Mouse (Mus musculus) stomach, embryonic 16.5 days (tissue): ENCODE measurements around the gene Mroh2a. TPM values are rescaled to one million over a fixed set of nuclear protein-coding genes. Genes with fewer than 3 reads are reported as not detected.
"Not testable (repeated sequence)": the region's sequence is repeated elsewhere in the genome, so short reads cannot be mapped to it uniquely, and the experiment has no call there.

Experiments used
- ATAC-seq: fragments of 200-750 bp; cut with Nextera tagmentation; 2 replicates; pipeline ENCODE4 v1.8.0; 2017; ENCODE audit warnings: moderate number of reproducible peaks, moderate TSS enrichment; ENCODE audit not compliant: insufficient read depth, low FRiP score
- H3K27ac ChIP-seq: fragments of 300-500 bp; sonication (generic); 2 replicates; pipeline ENCODE4 v1.5.1; 2014; ENCODE audit warnings: low read length
- H3K27me3 ChIP-seq: fragments of 300-500 bp; sonication (generic); 2 replicates; pipeline ENCODE4 v1.6.1; 2014; ENCODE audit warnings: low read length, control low read depth, mixed read lengths; ENCODE audit not compliant: control insufficient read depth, insufficient read depth
- H3K36me3 ChIP-seq: fragments of 300-500 bp; sonication (generic); 2 replicates; pipeline ENCODE4 v1.6.1; 2014; ENCODE audit warnings: low read length; ENCODE audit not compliant: control insufficient read depth, insufficient read depth
- H3K4me1 ChIP-seq: fragments of 300-500 bp; sonication (generic); 2 replicates; pipeline ENCODE4 v1.6.1; 2014; ENCODE audit warnings: low read length, control low read depth, mixed read lengths; ENCODE audit not compliant: control insufficient read depth, insufficient read depth
- H3K4me2 ChIP-seq: fragments of 300-500 bp; sonication (generic); 2 replicates; pipeline ENCODE4 v1.6.1; 2014; ENCODE audit warnings: low read depth, low read length, mixed read lengths
- H3K4me3 ChIP-seq: fragments of 300-500 bp; sonication (generic); replicated peaks from 2 replicates; pipeline ENCODE4 v1.5.1; 2014; ENCODE audit warnings: mild to moderate bottlenecking, low read length
- H3K9ac ChIP-seq: fragments of 300-500 bp; sonication (generic); 2 replicates; pipeline ENCODE4 v1.6.1; 2014; ENCODE audit warnings: low read length
- H3K9me3 ChIP-seq: fragments of 300-500 bp; sonication (generic); replicated peaks from 2 replicates; pipeline ENCODE4 v1.6.1; 2016; ENCODE audit warnings: low read length, control low read depth; ENCODE audit not compliant: control insufficient read depth
- WGBS: fragments of 180-500 bp; shearing (Covaris S2); extraction: QIAGEN DNeasy Blood & Tissue Kit; methylation state at CpG from one replicate; pipeline ENCODE4 v1.1.7; 2014; 5-methylcytosine and 5-hydroxymethylcytosine counted together
- polyA plus RNA-seq: library from polyadenylated mRNA; unstranded; fragments of >200 nt; fragmentation: Nextera tagmentation; extraction: Ambion mirVana; gene quantifications from 2 replicates; pipeline ENCODE4 v1.2.1, GENCODE M21; 2015

The Mroh2a gene
- polyA plus RNA-seq, 1 experiment from 2014 or later = 1.6 TPM

DNA sequence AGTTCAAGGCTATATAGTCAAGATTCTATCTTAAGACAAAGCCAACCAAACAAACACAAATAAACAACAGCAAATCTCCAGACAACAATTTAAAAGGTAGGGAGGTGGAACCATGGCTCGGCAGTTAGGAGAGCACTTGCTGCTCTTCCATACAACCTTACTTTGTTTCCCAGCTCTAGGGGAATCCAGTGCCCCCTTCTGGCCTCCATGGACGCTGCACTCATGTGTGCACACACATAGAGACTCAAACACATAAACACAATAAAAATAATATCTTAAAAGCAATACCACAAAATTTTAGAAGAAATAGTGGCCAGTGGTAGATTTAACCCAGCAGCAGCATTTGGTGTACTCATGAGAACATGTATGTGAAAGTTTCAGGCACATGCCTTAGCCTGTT, 9.6 kb upstream of the Mroh2a start:
- 64% methylated on average over 2 of the region's 2 CpGs for WGBS
- Histone ChIP-seq H3K27me3 (no peaks in the 10 kb centered on the region), H3K9me3 (peaks cover 49% of the 10 kb centered on the region), H3K4me2 (no peak overlapping the region), H3K4me1 (no peaks in the 10 kb centered on the region), H3K9ac (no peak overlapping the region), H3K36me3 (no peaks in the 10 kb centered on the region), H3K27ac (no peak overlapping the region), H3K4me3 (no peak overlapping the region)
- ATAC-seq = no peak

DNA sequence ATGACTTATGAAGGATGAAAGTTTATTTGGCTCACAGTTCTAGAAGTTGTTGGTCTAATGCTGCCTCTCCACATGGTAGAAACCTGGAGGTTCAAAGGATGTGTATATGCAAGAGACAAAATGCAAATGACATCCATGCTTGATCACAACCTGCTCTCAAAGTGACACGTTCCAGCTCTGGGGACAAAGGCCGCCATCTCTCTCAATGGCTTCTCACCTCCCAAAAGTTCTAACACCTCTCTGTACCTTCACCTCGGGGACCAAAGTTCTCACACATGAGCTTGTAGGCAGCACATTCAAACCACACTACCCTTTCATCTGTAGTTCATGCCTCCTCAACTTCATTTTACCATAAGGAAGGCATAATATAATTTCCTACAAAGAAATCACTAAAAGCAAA, 9.2 kb upstream of the Mroh2a start:
- H3K36me3 ChIP-seq = no peaks in the 10 kb centered on the region
- H3K4me1 ChIP-seq = no peaks in the 10 kb centered on the region
- WGBS = 37% methylated on average over 3 of the region's 3 CpGs
- H3K9me3 ChIP-seq = peaks cover 45% of the 10 kb centered on the region
- H3K4me2 ChIP-seq = no peak overlapping the region
- no peaks in the 10 kb centered on the region for H3K27me3 ChIP-seq
- H3K4me3 ChIP-seq = no peak overlapping the region
- ATAC-seq = no peak
- no peak overlapping the region for H3K27ac ChIP-seq
- H3K9ac ChIP-seq = no peak overlapping the region

DNA sequence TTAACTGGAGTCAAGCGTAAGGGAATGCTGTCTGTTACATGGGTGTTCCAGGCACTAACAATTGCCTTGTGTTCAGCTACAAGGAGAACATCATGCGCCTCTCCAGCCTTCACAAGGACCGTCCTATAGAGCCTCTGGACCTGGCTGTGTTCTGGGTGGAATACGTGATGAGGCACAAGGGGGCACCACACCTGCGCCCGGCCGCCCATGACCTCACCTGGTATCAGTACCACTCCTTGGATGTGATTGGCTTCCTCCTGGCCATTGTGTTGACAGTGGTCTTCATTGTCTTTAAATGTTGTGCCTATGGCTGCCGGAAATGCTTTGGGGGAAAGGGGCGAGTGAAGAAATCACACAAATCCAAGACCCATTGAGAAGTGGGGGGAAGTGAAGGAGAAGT, 8.7 kb upstream of the Mroh2a start:
- ATAC-seq = no peak
- 73% methylated on average over 9 of the region's 9 CpGs for WGBS

DNA sequence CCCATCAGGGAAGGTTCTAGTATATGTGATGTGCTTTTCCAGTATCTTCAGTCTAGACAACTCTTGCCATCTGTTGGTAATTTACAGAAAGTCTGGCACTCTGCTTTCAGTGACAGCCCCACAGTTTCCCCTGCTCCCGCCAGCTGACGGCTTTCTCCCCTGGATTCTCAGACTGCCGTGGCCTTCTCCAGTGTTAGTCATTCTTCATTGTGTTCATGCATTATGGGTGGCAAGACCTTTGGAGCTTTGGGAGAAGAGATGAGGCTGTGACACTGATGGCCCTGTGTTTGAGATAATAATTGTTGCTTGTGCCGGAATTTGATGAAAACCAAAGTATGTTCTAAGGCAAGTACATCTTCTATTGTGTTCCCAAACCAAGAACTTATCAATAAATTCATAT, 8.2 kb upstream of the Mroh2a start:
- WGBS = 50% methylated on average over 4 of the region's 4 CpGs
- H3K27me3 ChIP-seq = no peaks in the 10 kb centered on the region
- ATAC-seq = no peak

More for the DNA sequence above, 8.7 kb upstream of the Mroh2a start:
- no peak overlapping the region for H3K4me3 ChIP-seq
- no peak overlapping the region for H3K9ac ChIP-seq
- H3K27me3 ChIP-seq = no peaks in the 10 kb centered on the region
- H3K36me3 ChIP-seq = no peaks in the 10 kb centered on the region
- H3K4me2 ChIP-seq = no peak overlapping the region
- H3K27ac ChIP-seq = no peak overlapping the region
- peaks cover 41% of the 10 kb centered on the region for H3K9me3 ChIP-seq
- no peaks in the 10 kb centered on the region for H3K4me1 ChIP-seq

DNA sequence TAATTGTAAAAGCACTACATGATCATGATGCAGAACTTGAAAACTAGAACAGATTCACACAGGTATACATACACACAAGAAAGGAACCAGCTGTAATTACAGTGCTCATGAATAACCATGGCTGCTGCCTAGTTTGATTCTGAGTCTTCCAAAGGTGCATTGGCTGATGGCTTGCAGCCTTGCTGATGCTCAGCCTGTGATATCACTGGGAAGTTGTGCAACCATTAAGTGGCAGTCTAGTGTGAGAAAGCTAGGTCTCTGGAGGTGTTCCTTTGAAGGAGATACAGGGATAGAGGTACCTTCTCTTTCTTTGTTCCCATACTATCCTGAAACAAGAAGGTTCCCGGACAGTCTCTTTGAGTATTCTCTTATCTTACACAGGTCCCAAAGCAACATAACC, 7.7 kb upstream of the Mroh2a start:
- no peak overlapping the region for H3K27ac ChIP-seq
- no peak overlapping the region for H3K4me2 ChIP-seq
- H3K4me1 ChIP-seq = no peaks in the 10 kb centered on the region
- no peak overlapping the region for H3K9ac ChIP-seq
- H3K27me3 ChIP-seq = no peaks in the 10 kb centered on the region
- WGBS = 22% methylated on average over 1 of the region's 1 CpGs
- H3K36me3 ChIP-seq = no peaks in the 10 kb centered on the region
- no peak for ATAC-seq
- no peak overlapping the region for H3K4me3 ChIP-seq
- H3K9me3 ChIP-seq = peaks cover 31% of the 10 kb centered on the region

More for the DNA sequence above, 8.2 kb upstream of the Mroh2a start:
- Histone ChIP-seq H3K4me3 (no peak overlapping the region), H3K9ac (no peak overlapping the region), H3K4me2 (no peak overlapping the region), H3K9me3 (peaks cover 35% of the 10 kb centered on the region), H3K27ac (no peak overlapping the region), H3K36me3 (no peaks in the 10 kb centered on the region), H3K4me1 (no peaks in the 10 kb centered on the region)

DNA sequence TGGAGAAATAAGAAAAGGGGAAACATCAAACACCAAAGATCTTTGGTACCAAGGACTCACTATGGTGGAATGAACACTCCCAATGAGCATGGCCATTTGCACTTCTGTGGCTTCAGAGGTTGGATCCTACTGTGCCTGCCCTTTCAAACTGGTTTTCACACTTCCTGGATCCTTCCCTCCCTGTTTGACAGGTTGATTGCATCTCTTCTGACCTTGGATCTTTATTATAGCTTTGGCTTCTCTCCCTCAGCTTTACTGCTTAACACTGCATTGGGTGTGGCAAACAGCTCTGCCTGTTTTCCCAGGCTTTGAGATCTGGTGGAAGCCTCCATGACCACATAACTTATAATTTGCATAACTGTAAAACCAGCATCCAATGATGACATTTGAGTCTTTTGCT, 6.5 kb upstream of the Mroh2a start:
- ATAC-seq = no peak
- Histone ChIP-seq H3K4me2 (no peak overlapping the region), H3K9me3 (peaks cover 21% of the 10 kb centered on the region), H3K4me1 (no peaks in the 10 kb centered on the region), H3K27ac (no peak overlapping the region), H3K9ac (no peak overlapping the region), H3K27me3 (no peaks in the 10 kb centered on the region), H3K4me3 (no peak overlapping the region), H3K36me3 (no peaks in the 10 kb centered on the region)

DNA sequence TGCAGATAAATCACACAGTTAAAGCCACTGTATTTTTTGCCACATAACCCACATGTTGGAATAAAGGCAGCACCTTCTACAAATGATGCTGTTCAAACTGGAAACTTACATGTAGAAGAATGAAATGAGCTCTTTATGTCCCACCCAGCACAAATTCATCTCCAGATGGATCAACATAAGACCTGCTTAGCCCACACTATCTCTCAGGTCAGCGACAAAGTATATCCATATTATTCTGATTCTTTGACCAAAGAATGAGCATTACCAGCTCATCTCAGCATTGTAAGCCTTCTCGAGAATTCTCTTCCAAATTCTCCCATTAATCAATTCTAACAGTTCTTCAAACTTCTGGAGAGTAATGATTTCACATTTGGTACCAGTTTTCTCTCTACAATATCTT, 4.6 kb upstream of the Mroh2a start:
- Histone ChIP-seq H3K4me1 (no peaks in the 10 kb centered on the region), H3K4me3 (no peak overlapping the region), H3K9ac (no peak overlapping the region), H3K36me3 (no peaks in the 10 kb centered on the region), H3K4me2 (no peak overlapping the region), H3K9me3 (peaks cover 22% of the 10 kb centered on the region), H3K27ac (no peak overlapping the region), H3K27me3 (no peaks in the 10 kb centered on the region)
- no peak for ATAC-seq
- WGBS = 45% methylated on average over 2 of the region's 2 CpGs

DNA sequence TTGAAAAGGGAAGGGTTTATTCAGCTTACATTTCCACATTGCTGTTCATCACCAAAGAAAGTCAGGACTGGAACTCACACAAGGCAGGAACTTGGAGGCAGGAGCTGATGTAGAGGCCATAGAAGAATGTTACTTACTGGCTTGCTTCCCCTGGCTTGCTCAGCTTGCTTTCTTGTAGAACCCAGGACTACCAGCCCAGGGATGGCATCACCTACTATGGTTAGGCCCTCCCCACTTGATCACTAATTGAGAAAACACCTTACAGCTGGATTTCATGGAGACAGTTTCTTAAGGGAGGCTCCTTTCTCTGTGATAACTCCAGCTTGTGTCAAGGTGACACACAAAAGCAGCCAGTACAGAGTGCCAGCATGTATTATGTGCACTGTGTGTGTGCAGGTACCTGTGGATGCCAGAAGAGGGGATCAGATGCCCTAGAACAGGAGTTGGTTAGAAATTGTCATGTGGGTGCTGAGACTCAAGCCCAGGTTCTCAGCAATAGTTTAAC, 3.7 kb upstream of the Mroh2a start:
- not testable (repeated sequence) for H3K9ac ChIP-seq, H3K4me3 ChIP-seq, H3K36me3 ChIP-seq, H3K4me1 ChIP-seq, H3K4me2 ChIP-seq, H3K27me3 ChIP-seq, ATAC-seq, H3K27ac ChIP-seq
- peaks cover 25% of the 10 kb centered on the region for H3K9me3 ChIP-seq

DNA sequence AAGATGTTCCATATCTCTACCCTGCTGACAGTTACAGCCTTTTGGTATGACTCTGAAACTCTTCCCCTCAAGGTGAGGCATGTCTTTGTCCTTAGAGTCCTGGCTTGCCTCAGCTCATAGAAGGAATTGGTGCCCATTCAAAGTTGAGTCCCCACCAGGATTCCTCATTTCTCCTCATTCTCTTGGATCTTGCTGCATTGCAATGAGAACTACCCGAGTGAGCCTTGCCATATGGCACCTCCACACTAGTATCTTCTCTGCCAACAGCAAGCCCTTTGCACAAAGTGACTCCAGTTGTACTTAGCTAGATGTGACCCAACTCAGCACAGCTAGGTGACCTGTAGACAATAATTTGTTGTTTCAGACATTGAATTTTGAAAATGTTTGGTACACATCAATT, 3.2 kb upstream of the Mroh2a start:
- Histone ChIP-seq H3K36me3 (no peaks in the 10 kb centered on the region), H3K4me2 (no peak overlapping the region), H3K27ac (no peak overlapping the region), H3K9me3 (peaks cover 31% of the 10 kb centered on the region), H3K4me1 (no peaks in the 10 kb centered on the region), H3K4me3 (no peak overlapping the region), H3K27me3 (no peaks in the 10 kb centered on the region), H3K9ac (no peak overlapping the region)
- whole genome bisulfite sequencing = 53% methylated on average over 1 of the region's 1 CpGs
- ATAC-seq = no peak
